Mouse (Mus musculus): Measurements from ENCODE around the gene Tpi1. TPM values are rescaled to one million over a fixed set of nuclear protein-coding genes. Genes with fewer than 3 reads are reported as not detected.

The Tpi1 gene
- polyA plus RNA-seq (2014; fragmentation: Nextera tagmentation; extraction: Ambion mirVana): 875 and 885 TPM in 2 replicates

DNA sequence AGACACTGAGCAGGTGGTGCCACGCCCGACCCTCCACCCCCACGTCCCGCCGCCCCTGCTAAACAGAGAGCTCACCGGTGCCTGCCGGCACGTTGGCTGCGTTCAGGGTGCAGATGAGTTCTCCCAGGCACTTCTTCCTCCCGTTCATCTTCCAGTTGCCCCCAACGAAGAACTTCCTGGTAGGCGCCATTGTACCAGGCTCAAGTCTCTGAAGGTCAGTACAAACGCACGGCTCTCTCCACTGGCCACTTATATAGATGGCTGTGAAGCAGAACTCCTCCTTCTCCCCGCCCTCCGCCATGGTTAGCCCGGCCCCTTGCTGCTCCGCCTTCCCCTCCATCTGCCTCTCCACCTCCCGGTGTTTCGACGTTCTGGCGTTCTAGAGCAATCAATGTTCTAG lies at the start of gene Tpi1:
Tpi1 (minus strand) TSS at position 364 of the 400 bp plus-strand sequence.
- Histone ChIP-seq H3K9ac (ENCODE audit: low read length) (peak within 1 kb of the TSS; percentile 89), H3K4me1 (replicated peaks; ENCODE audit: control insufficient read depth, insufficient read depth, low read length) (peaks cover 21% of the 10 kb centered on the region), H3K36me3 (ENCODE audit: control insufficient read depth, insufficient read depth, low read length) (peaks cover 16% of the 10 kb centered on the region; the same call in 1 of the 2 replicates), H3K4me2 (ENCODE audit: low read depth, low read length, severe bottlenecking) (peak within 1 kb of the TSS; percentile 42), H3K27me3 (ENCODE audit: control insufficient read depth, insufficient read depth, low read length) (no peaks in the 10 kb centered on the region), H3K27ac (ENCODE audit: low read depth, low read length) (peak within 1 kb of the TSS; percentile 85), H3K4me3 (ENCODE audit: low read depth, low read length) (peak within 1 kb of the TSS; percentile 76), H3K9me3 (ENCODE audit: control insufficient read depth, low read length) (no peaks in the 10 kb centered on the region)
- DNase-seq (ENCODE audit: low spot score) (peak; percentile 93), ATAC-seq (replicated peaks; ENCODE audit: low FRiP score) (peak; percentile 87)
- WGBS: 0% methylated on average over 22 of the region's 22 CpGs

GRCm38 (mm10) chr6:124863125-124863657 lies 49.1 kb upstream of the Tpi1 start:
- Histone ChIP-seq H3K4me1 (replicated peaks; ENCODE audit: control insufficient read depth, insufficient read depth, low read length) (peaks cover 30% of the 10 kb centered on the region), H3K27ac (ENCODE audit: low read depth, low read length) (peak overlapping the region; percentile 38; the same call in 1 of the 2 replicates), H3K4me2 (ENCODE audit: low read depth, low read length, severe bottlenecking) (peak overlapping the region; percentile 97), H3K36me3 (ENCODE audit: control insufficient read depth, insufficient read depth, low read length) (no peaks in the 10 kb centered on the region), H3K9me3 (ENCODE audit: control insufficient read depth, low read length) (no peaks in the 10 kb centered on the region), H3K9ac (ENCODE audit: low read length) (peak overlapping the region; percentile 80), H3K4me3 (ENCODE audit: low read depth, low read length) (peak overlapping the region; percentile 52), H3K27me3 (ENCODE audit: control insufficient read depth, insufficient read depth, low read length) (no peaks in the 10 kb centered on the region; the same call in none of the 2 replicates)
- under 1% methylated on average over 11 of the region's 16 CpGs for WGBS
- ATAC-seq (replicated peaks; ENCODE audit: low FRiP score) (peak; percentile 29), DNase-seq (ENCODE audit: low spot score) (no peak)

DNA sequence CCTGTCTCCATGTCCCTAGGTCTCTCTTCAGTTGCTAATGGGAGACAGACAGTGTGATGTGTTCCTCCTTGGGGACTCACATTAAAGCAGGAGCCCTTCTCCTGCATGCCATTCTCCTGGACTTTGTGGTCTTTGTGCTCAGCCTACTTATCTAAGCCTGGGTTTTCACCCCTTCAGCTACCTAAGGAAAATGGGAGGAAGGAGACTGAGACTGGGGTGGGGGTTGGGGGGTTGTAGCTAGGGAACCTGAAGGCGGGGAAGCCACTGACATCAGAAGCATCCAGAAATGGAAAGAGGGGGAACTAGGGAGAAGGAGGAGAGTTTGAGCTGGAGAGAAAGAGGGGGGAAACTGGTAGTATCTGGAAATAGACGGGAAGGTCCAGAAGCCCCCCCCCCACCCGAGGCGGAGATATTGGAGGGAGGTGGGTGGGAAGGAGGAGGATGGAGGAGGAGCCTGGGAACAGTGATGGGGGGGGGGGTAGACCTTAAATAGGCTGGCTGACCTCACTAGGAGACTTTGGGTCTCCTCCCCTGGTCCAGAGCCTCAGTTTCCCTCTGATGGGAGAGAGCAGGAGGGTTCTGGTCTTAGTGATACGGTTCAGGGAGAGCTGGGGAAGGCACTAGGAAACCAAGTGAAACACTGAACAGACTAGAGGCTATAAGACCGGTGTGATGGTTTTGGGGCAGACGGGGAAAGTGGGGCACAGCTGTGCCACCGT lies 48.5 kb upstream of the Tpi1 start:
- Histone ChIP-seq H3K36me3 (ENCODE audit: control insufficient read depth, insufficient read depth, low read length) (no peaks in the 10 kb centered on the region), H3K27ac (ENCODE audit: low read depth, low read length) (no peak overlapping the region; the same call in 1 of the 2 replicates), H3K27me3 (ENCODE audit: control insufficient read depth, insufficient read depth, low read length) (no peaks in the 10 kb centered on the region; the same call in none of the 2 replicates), H3K4me3 (ENCODE audit: low read depth, low read length) (peak overlapping the region; percentile 52), H3K4me1 (replicated peaks; ENCODE audit: control insufficient read depth, insufficient read depth, low read length) (peaks cover 33% of the 10 kb centered on the region), H3K9ac (ENCODE audit: low read length) (peak overlapping the region; percentile 80; the same call in 1 of the 2 replicates), H3K9me3 (ENCODE audit: control insufficient read depth, low read length) (no peaks in the 10 kb centered on the region), H3K4me2 (ENCODE audit: low read depth, low read length, severe bottlenecking) (peak overlapping the region; percentile 97)
- no peak; the same call in 1 of the 2 replicates for ATAC-seq (replicated peaks; ENCODE audit: low FRiP score)
- 16% methylated on average over 8 of the region's 8 CpGs for WGBS
- no peak for DNase-seq (ENCODE audit: low spot score)

- WGBS: 37% methylated on average over 3 of the region's 3 CpGs
- H3K9me3 ChIP-seq (ENCODE audit: control insufficient read depth, low read length): no peaks in the 10 kb centered on the region
- H3K9ac ChIP-seq (ENCODE audit: low read length): no peak overlapping the region
- DNase-seq (ENCODE audit: low spot score) (no peak), ATAC-seq (replicated peaks; ENCODE audit: low FRiP score) (no peak)
- peaks cover 33% of the 10 kb centered on the region for H3K4me1 ChIP-seq (replicated peaks; ENCODE audit: control insufficient read depth, insufficient read depth, low read length)
- H3K36me3 ChIP-seq (ENCODE audit: control insufficient read depth, insufficient read depth, low read length): no peaks in the 10 kb centered on the region
- H3K27me3 ChIP-seq (ENCODE audit: control insufficient read depth, insufficient read depth, low read length): no peaks in the 10 kb centered on the region; the same call in none of the 2 replicates
- H3K4me2 ChIP-seq (ENCODE audit: low read depth, low read length, severe bottlenecking): no peak overlapping the region
- no peak overlapping the region for H3K27ac ChIP-seq (ENCODE audit: low read depth, low read length)
- H3K4me3 ChIP-seq (ENCODE audit: low read depth, low read length): no peak overlapping the region
Measured at GRCm38 (mm10) chr6:124861802-124862201, 47.7 kb upstream of the Tpi1 start.

DNA sequence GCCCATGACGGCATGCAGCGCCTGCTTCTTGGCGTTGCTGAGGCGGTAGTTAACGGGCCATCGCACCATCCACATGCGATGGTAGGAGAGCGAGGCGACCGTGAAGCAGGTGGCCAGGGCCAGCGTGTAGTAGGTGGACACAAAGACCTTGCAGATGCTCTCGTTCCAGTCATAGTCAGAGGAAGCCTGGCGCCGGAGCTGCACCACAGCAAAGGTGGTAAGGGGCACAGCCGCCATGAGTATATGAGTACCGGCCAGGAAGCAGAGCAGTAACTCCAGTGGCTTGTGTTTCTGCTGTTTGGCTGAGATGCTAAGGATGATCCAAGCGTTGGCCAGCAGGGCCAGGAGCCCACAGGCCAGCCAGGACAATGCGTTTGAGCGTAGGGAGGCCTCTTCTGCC lies 47.2 kb upstream of the Tpi1 start:
- Histone ChIP-seq H3K27me3 (ENCODE audit: control insufficient read depth, insufficient read depth, low read length) (no peaks in the 10 kb centered on the region; the same call in none of the 2 replicates), H3K4me2 (ENCODE audit: low read depth, low read length, severe bottlenecking) (no peak overlapping the region), H3K4me3 (ENCODE audit: low read depth, low read length) (no peak overlapping the region), H3K27ac (ENCODE audit: low read depth, low read length) (no peak overlapping the region), H3K9ac (ENCODE audit: low read length) (no peak overlapping the region), H3K36me3 (ENCODE audit: control insufficient read depth, insufficient read depth, low read length) (no peaks in the 10 kb centered on the region), H3K4me1 (replicated peaks; ENCODE audit: control insufficient read depth, insufficient read depth, low read length) (peaks cover 33% of the 10 kb centered on the region), H3K9me3 (ENCODE audit: control insufficient read depth, low read length) (no peaks in the 10 kb centered on the region)
- no peak for ATAC-seq (replicated peaks; ENCODE audit: low FRiP score)
- no peak for DNase-seq (ENCODE audit: low spot score)
- WGBS: 78% methylated on average over 19 of the region's 19 CpGs

DNA sequence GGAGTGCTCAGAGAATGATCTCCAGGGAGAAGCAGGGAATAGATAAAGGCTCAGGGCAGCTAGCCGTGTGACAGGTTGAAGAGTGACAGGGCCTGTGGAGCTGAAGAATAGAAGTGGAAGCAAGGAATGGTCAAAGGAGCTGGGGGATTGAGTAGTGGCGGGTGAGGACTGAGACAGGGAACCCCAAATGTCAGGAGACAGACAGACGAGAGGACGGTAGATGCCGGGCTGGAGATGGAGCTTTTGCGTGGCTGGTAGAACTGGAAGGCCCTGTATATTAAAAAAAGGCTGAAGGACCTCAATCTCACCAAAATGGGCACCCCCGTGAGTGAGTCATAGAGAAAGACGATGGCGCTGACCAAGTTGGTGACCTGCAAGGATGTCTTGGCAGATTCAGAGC lies 46.4 kb upstream of the Tpi1 start:
- Histone ChIP-seq H3K27me3 (ENCODE audit: control insufficient read depth, insufficient read depth, low read length) (no peaks in the 10 kb centered on the region; the same call in none of the 2 replicates), H3K36me3 (ENCODE audit: control insufficient read depth, insufficient read depth, low read length) (no peaks in the 10 kb centered on the region), H3K4me1 (replicated peaks; ENCODE audit: control insufficient read depth, insufficient read depth, low read length) (peaks cover 35% of the 10 kb centered on the region), H3K4me2 (ENCODE audit: low read depth, low read length, severe bottlenecking) (no peak overlapping the region), H3K4me3 (ENCODE audit: low read depth, low read length) (no peak overlapping the region), H3K9ac (ENCODE audit: low read length) (no peak overlapping the region), H3K9me3 (ENCODE audit: control insufficient read depth, low read length) (no peaks in the 10 kb centered on the region), H3K27ac (ENCODE audit: low read depth, low read length) (no peak overlapping the region)
- WGBS: 79% methylated on average over 9 of the region's 9 CpGs
- DNase-seq (ENCODE audit: low spot score) (no peak), ATAC-seq (replicated peaks; ENCODE audit: low FRiP score) (no peak)

- 10% methylated on average over 12 of the region's 12 CpGs for whole genome bisulfite sequencing
- ATAC-seq (replicated peaks; ENCODE audit: low FRiP score) (no peak), DNase-seq (ENCODE audit: low spot score) (peak; percentile 92)
- Histone ChIP-seq H3K9me3 (ENCODE audit: control insufficient read depth, low read length) (no peaks in the 10 kb centered on the region), H3K9ac (ENCODE audit: low read length) (no peak overlapping the region; the same call in 1 of the 2 replicates), H3K4me2 (ENCODE audit: low read depth, low read length, severe bottlenecking) (no peak overlapping the region), H3K4me3 (ENCODE audit: low read depth, low read length) (no peak overlapping the region), H3K27me3 (ENCODE audit: control insufficient read depth, insufficient read depth, low read length) (no peaks in the 10 kb centered on the region; the same call in none of the 2 replicates), H3K36me3 (ENCODE audit: control insufficient read depth, insufficient read depth, low read length) (no peaks in the 10 kb centered on the region), H3K27ac (ENCODE audit: low read depth, low read length) (no peak overlapping the region), H3K4me1 (replicated peaks; ENCODE audit: control insufficient read depth, insufficient read depth, low read length) (peaks cover 34% of the 10 kb centered on the region)
Measured at GRCm38 (mm10) chr6:124859725-124860124, 45.6 kb upstream of the Tpi1 start.

- ATAC-seq (replicated peaks; ENCODE audit: low FRiP score) (no peak), DNase-seq (ENCODE audit: low spot score) (no peak)
- Histone ChIP-seq H3K9ac (ENCODE audit: low read length) (no peak overlapping the region), H3K27me3 (ENCODE audit: control insufficient read depth, insufficient read depth, low read length) (no peaks in the 10 kb centered on the region; the same call in none of the 2 replicates), H3K4me2 (ENCODE audit: low read depth, low read length, severe bottlenecking) (no peak overlapping the region), H3K27ac (ENCODE audit: low read depth, low read length) (no peak overlapping the region), H3K4me1 (replicated peaks; ENCODE audit: control insufficient read depth, insufficient read depth, low read length) (peaks cover 28% of the 10 kb centered on the region), H3K36me3 (ENCODE audit: control insufficient read depth, insufficient read depth, low read length) (no peaks in the 10 kb centered on the region; the same call in 1 of the 2 replicates), H3K4me3 (ENCODE audit: low read depth, low read length) (no peak overlapping the region), H3K9me3 (ENCODE audit: control insufficient read depth, low read length) (no peaks in the 10 kb centered on the region)
- 78% methylated on average over 26 of the region's 28 CpGs for WGBS
Measured at GRCm38 (mm10) chr6:124858561-124859318, 44.6 kb upstream of the Tpi1 start.
